11 mouse cellular contexts compared by ENCODE assay signal in the genomic region with DNA sequence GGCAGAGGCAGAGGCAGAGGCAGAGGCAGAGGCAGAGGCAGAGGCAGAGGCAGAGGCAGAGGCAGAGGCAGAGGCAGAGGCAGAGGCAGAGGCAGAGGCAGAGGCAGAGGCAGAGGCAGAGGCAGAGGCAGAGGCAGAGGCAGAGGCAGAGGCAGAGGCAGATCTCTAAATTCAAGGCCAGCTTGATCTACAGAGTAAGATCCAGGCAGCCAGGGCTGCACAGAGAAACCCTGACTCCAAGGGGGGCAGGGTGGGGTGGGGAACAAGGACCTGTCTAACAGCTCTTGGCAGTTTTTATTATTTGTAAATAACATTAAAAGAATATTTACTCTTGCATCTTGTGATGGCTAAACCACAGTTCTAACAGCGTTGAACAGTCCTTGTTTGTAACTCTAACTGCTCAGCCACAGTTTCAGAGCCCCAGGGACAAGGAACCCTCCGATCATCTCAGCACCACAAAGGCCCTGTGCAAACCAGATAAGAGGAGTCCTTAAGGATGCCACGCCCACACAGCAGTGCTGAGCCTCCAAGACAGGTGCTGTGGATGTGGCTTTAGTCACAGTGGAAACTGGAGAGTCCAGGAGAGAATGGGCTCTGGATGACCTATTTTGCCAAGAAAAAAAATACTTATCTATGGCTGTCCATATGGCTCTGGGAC. TPM values are rescaled to one million over a fixed set of nuclear protein-coding genes. Genes with fewer than 3 reads are reported as not detected.
A peak's percentile ranks its signal among the peaks of the same experiment; 100 is the strongest.
DNase-seq lines count a peak whose midpoint lies in the region; ATAC-seq lines count a peak whose summit lies in the region.
"Had no signal": no experiment of that assay in that cellular context is flagged by ENCODE, and none has a peak within 500 bp of the region (broad histone marks: within the 10 kb centered on the region; RNA-seq: fewer than 3 reads in every experiment).

No protein-coding gene starts in this region.

- peak; percentile 51 to 69 for DNase-seq in spleen, postnatal 36 days (ENCODE audit: low spot score in 2 of 2)
- DNase-seq in spleen, adult 18-20 months: no peak
- DNase-seq in kidney, postnatal 25 days: no peak
- DNase-seq in midbrain, embryonic 11.5 days (ENCODE audit: low spot score, missing footprints): no peak
- no peak for DNase-seq in urinary bladder, postnatal 36 days (ENCODE audit: low spot score in 2 of 2)
- DNase-seq: lung, adult 2 months; thymus, postnatal 4 days had no signal

- H3K4me2 ChIP-seq in liver, embryonic 15.5 days: peak overlapping the region; percentile 64
- H3K4me2 ChIP-seq in midbrain, embryonic 11.5 days: no peak overlapping the region
- H3K4me2 ChIP-seq: midbrain, embryonic 13.5 days; neural tube, embryonic 13.5 days had no signal

- H3K27ac ChIP-seq in liver, embryonic 15.5 days (replicated peaks): peak overlapping the region; percentile 94
- no peak overlapping the region for H3K27ac ChIP-seq in midbrain, embryonic 11.5 days (ENCODE audit: low read depth, low read length)
- H3K27ac ChIP-seq: midbrain, embryonic 13.5 days; neural tube, embryonic 13.5 days had no signal

- H3K9me3 ChIP-seq in liver, embryonic 15.5 days (replicated peaks): no peaks in the 10 kb centered on the region
- no peaks in the 10 kb centered on the region for H3K9me3 ChIP-seq in midbrain, embryonic 11.5 days (ENCODE audit: control insufficient read depth, low read length)
- H3K9me3 ChIP-seq: midbrain, embryonic 13.5 days; neural tube, embryonic 13.5 days had no signal

- H3K36me3 ChIP-seq in liver, embryonic 15.5 days (replicated peaks): no peaks in the 10 kb centered on the region
- no peaks in the 10 kb centered on the region for H3K36me3 ChIP-seq in midbrain, embryonic 11.5 days (ENCODE audit: control insufficient read depth, insufficient read depth, low read length)
- H3K36me3 ChIP-seq: midbrain, embryonic 13.5 days; neural tube, embryonic 13.5 days had no signal

- peak overlapping the region; percentile 55 for H3K9ac ChIP-seq in liver, embryonic 15.5 days
- H3K9ac ChIP-seq in midbrain, embryonic 11.5 days (ENCODE audit: low read length): no peak overlapping the region
- H3K9ac ChIP-seq: midbrain, embryonic 13.5 days; neural tube, embryonic 13.5 days had no signal

- no peaks in the 10 kb centered on the region for H3K27me3 ChIP-seq in liver, embryonic 15.5 days
- no peaks in the 10 kb centered on the region for H3K27me3 ChIP-seq in midbrain, embryonic 11.5 days (ENCODE audit: control insufficient read depth, insufficient read depth, low read length)
- H3K27me3 ChIP-seq: midbrain, embryonic 13.5 days; neural tube, embryonic 13.5 days had no signal

- H3K4me3 ChIP-seq in liver, embryonic 15.5 days (replicated peaks): peak overlapping the region; percentile 45
- no peak overlapping the region for H3K4me3 ChIP-seq in midbrain, embryonic 11.5 days (ENCODE audit: low read depth, low read length)
- H3K4me3 ChIP-seq: midbrain, embryonic 13.5 days; neural tube, embryonic 13.5 days had no signal

- 17% methylated on average over 3 of the region's 3 CpGs for WGBS in liver, embryonic 15.5 days (ENCODE audit: insufficient replicate concordance)
- WGBS in midbrain, embryonic 11.5 days: 81% methylated on average over 3 of the region's 3 CpGs

- peak; percentile 81 for ATAC-seq in common myeloid progenitor, adult 5-6 weeks (replicated peaks; ENCODE audit: low read depth, poor library complexity, severe bottlenecking)
- peak; percentile 97 for ATAC-seq in liver, embryonic 15.5 days (ENCODE audit: insufficient read depth)
- no peak for ATAC-seq in midbrain, embryonic 11.5 days (ENCODE audit: low FRiP score)
- ATAC-seq: midbrain, embryonic 13.5 days had no signal

- peaks cover 41% of the 10 kb centered on the region for H3K4me1 ChIP-seq in liver, embryonic 15.5 days (replicated peaks)
- H3K4me1 ChIP-seq in midbrain, embryonic 11.5 days (ENCODE audit: control insufficient read depth, insufficient read depth, low read length): no peaks in the 10 kb centered on the region
- H3K4me1 ChIP-seq: midbrain, embryonic 13.5 days; neural tube, embryonic 13.5 days had no signal

RNA-seq across cellular contexts. Expression of a gene that starts 2.2 kb away (rescaled TPM):
- 13.4 and 14.6 TPM in 2 replicates for total RNA-seq in common myeloid progenitor, adult 5-6 weeks (2017)
- 26.8 and 29.9 TPM in 2 replicates for polyA plus RNA-seq in liver, embryonic 15.5 days (2015; fragmentation: Nextera tagmentation; extraction: Ambion mirVana)
- polyA plus RNA-seq in midbrain, embryonic 11.5 days (2014; fragmentation: Nextera tagmentation; extraction: Ambion mirVana): 1.8 and 2.5 TPM in 2 replicates

RNA-seq across cellular contexts. Expression of a gene that starts 36.2 kb away (rescaled TPM):
- 7.1 and 10.1 TPM in 2 replicates for total RNA-seq in common myeloid progenitor, adult 5-6 weeks (2017)
- polyA plus RNA-seq in liver, embryonic 15.5 days (2015; fragmentation: Nextera tagmentation; extraction: Ambion mirVana): 33.2 and 44.8 TPM in 2 replicates
- polyA plus RNA-seq in midbrain, embryonic 11.5 days (2014; fragmentation: Nextera tagmentation; extraction: Ambion mirVana): 7.7 and 8.0 TPM in 2 replicates

RNA-seq across cellular contexts. Expression of a gene that starts 45.0 kb away (rescaled TPM):
- 5.4 and 9.5 TPM in 2 replicates for total RNA-seq in common myeloid progenitor, adult 5-6 weeks (2017)
- polyA plus RNA-seq in liver, embryonic 15.5 days (2015; fragmentation: Nextera tagmentation; extraction: Ambion mirVana): 0.15 and 0.16 TPM in 2 replicates
- 6.1 and 6.4 TPM in 2 replicates for polyA plus RNA-seq in midbrain, embryonic 11.5 days (2014; fragmentation: Nextera tagmentation; extraction: Ambion mirVana)

RNA-seq across cellular contexts. Expression of a gene that starts 59.9 kb away (rescaled TPM):
- 16.3 and 25.1 TPM in 2 replicates for total RNA-seq in common myeloid progenitor, adult 5-6 weeks (2017)
- 3.0 and 4.1 TPM in 2 replicates for polyA plus RNA-seq in liver, embryonic 15.5 days (2015; fragmentation: Nextera tagmentation; extraction: Ambion mirVana)
- 1.9 and 4.0 TPM in 2 replicates for polyA plus RNA-seq in midbrain, embryonic 11.5 days (2014; fragmentation: Nextera tagmentation; extraction: Ambion mirVana)

Comparison
In these comparisons a context has a peak if more than half of its experiments do, and no peak if none do; other contexts are left out.
1. DNase-seq: peak in spleen, postnatal 36 days (2 of 2); none in spleen, adult 18-20 months (0 of 2), kidney, postnatal 25 days (0 of 2), midbrain, embryonic 11.5 days (single experiment) and urinary bladder, postnatal 36 days (0 of 2).